Mouse (Mus musculus) CD4-positive, CD25-positive, alpha-beta regulatory T cell, adult 4 months (primary cell): Measurements from ENCODE around the gene Pcbd2. TPM values are rescaled to one million over a fixed set of nuclear protein-coding genes. Genes with fewer than 3 reads are reported as not detected.

ENCODE experiments used
- polyA plus RNA-seq, 2 experiments: library from polyadenylated mRNA; unstranded; fragments of 100-300 nt; shearing (Covaris generic); gene quantifications; one replicate each; pipeline ENCODE4 v1.2.1; 2017

Pcbd2 gene
- polyA plus RNA-seq, 2 experiments from 2014 or later = 5.0 to 7.0 TPM

Other genes starting within 250 kb of the Pcbd2 start
- gene Dbn1, start 239.3 kb upstream of the Pcbd2 start, polyA plus RNA-seq = not detected
- gene Pdlim7, start 213.7 kb upstream of the Pcbd2 start, polyA plus RNA-seq = 10 to 100 TPM in 1 of 2 experiments, 1 to 10 TPM in 1; 6.3 to 14.6 TPM
- 1 to 10 TPM in 1 of 2 experiments, under 1 TPM in 1; 0.35 to 1.0 TPM for gene Dok3, start 198.1 kb upstream of the Pcbd2 start, polyA plus RNA-seq
- 10 to 100 TPM; 55.8 to 74.2 TPM for gene Ddx41, start 190.7 kb upstream of the Pcbd2 start, polyA plus RNA-seq
- 10 to 100 TPM; 36.3 to 40.2 TPM for gene Fam193b, start 156.2 kb upstream of the Pcbd2 start, polyA plus RNA-seq
- 100 to 1,000 TPM; 206 to 437 TPM for gene Tmed9, start 153.6 kb upstream of the Pcbd2 start, polyA plus RNA-seq
- gene B4galt7, start 127.5 kb upstream of the Pcbd2 start, polyA plus RNA-seq = 10 to 100 TPM; 20.5 to 42.3 TPM
- gene Caml, start 104.4 kb upstream of the Pcbd2 start, polyA plus RNA-seq = 10 to 100 TPM; 41.7 to 46.1 TPM
- gene Ddx46, start 92.3 kb upstream of the Pcbd2 start, polyA plus RNA-seq = 10 to 100 TPM; 58.1 to 64.6 TPM
- gene B230219D22Rik, start 34.2 kb upstream of the Pcbd2 start, polyA plus RNA-seq = 10 to 100 TPM; 12.8 to 14.2 TPM
- 10 to 100 TPM; 26.6 to 27.0 TPM for gene Txndc15, start 12.7 kb upstream of the Pcbd2 start, polyA plus RNA-seq
- gene Catsper3, start 57.2 kb downstream of the Pcbd2 start, polyA plus RNA-seq = under 1 TPM in 1 of 2 experiments, not detected in 1; 0.58 TPM
- not detected for gene Pitx1, start 108.8 kb downstream of the Pcbd2 start, polyA plus RNA-seq